Mouse (Mus musculus) ES-E14 (cell line): ENCODE data around the gene Gm5861. TPM values are rescaled to one million over a fixed set of nuclear protein-coding genes. Genes with fewer than 3 reads are reported as not detected.
"Not testable (repeated sequence)": the region's sequence is repeated elsewhere in the genome, so short reads cannot be mapped to it uniquely, and the experiment has no call there.

Experiments
- DNase-seq: peaks from one replicate; pipeline ENCODE4 v3.0.0-alpha.2; 2013; ENCODE audit warnings: low read depth, low spot score
- H3K27ac ChIP-seq: 2 replicates; pipeline ENCODE4 v1.5.1; 2012; ENCODE audit warnings: low read depth, mild to moderate bottlenecking, low read length, moderate library complexity, mixed read lengths; ENCODE audit not compliant: poor library complexity, insufficient read depth, severe bottlenecking
- H3K36me3 ChIP-seq: 2 replicates; pipeline ENCODE4 v1.6.1; 2012; ENCODE audit warnings: mild to moderate bottlenecking, low read length, moderate library complexity, mixed read lengths; ENCODE audit not compliant: control insufficient read depth, poor library complexity, insufficient read depth, severe bottlenecking
- H3K4me1 ChIP-seq, 2 experiments: fragments of 150-350 bp in 1 of 2; sonication (generic) in 1 of 2; 2 replicates each; pipeline ENCODE4 v1.6.1; 2012; ENCODE audit warnings: low read length in 2 of 2, mild to moderate bottlenecking in 1 of 2, mixed read lengths in 1 of 2; ENCODE audit not compliant: control insufficient read depth in 2 of 2, insufficient read depth in 2 of 2, poor library complexity in 1 of 2
- H3K4me3 ChIP-seq, 2 experiments: fragments of 150-350 bp in 1 of 2; sonication (generic) in 1 of 2; 2 replicates each; pipeline ENCODE4 v1.5.1; 2012; ENCODE audit warnings: low read length in 2 of 2, low read depth in 1 of 2, mild to moderate bottlenecking in 1 of 2, mixed read lengths in 1 of 2; ENCODE audit not compliant: insufficient read depth in 1 of 2, poor library complexity in 1 of 2, severe bottlenecking in 1 of 2
- H3K9ac ChIP-seq: 2 replicates; pipeline ENCODE4 v1.6.1; 2012; ENCODE audit warnings: low read depth, mild to moderate bottlenecking, low read length, mixed read lengths; ENCODE audit not compliant: poor library complexity, insufficient read depth, severe bottlenecking
- H3K9me3 ChIP-seq: fragments of 150-350 bp; sonication (generic); 2 replicates; pipeline ENCODE4 v1.6.1; 2012; ENCODE audit warnings: low read depth, mild to moderate bottlenecking, low read length; ENCODE audit not compliant: control insufficient read depth, insufficient read depth
- in situ Hi-C, 2 experiments: fragments of 600-800 bp; cut with MboI; formaldehyde crosslinking; loops; one replicate each; pipeline ENCODE4 v1.15.1; 2025; ENCODE audit warnings: low sequenced_read_pairs in 2 of 2, inconsistent platforms in 1 of 2; ENCODE audit not compliant: unreplicated experiment in 2 of 2
- total RNA-seq: library from RNA; depleted of rRNA; stranded (reverse); fragments of 300-350 nt; gene quantifications from 2 replicates; pipeline ENCODE4 v1.2.3, GENCODE M21; 2012; rRNA removed

Gene Gm5861
- not detected in 2 replicates for total RNA-seq

GRCm38 (mm10) chr5:11182772-11183171 is at the start of gene Gm5861:
Gene Gm5861 (plus strand): TSS chr5:11183072.
- H3K4me1 ChIP-seq, H3K36me3 ChIP-seq, H3K27ac ChIP-seq, H3K4me3 ChIP-seq, H3K9ac ChIP-seq, DNase-seq, in situ Hi-C loops, H3K9me3 ChIP-seq: not testable (repeated sequence)

GRCm38 (mm10) chr5:11138031-11138430 is 44.8 kb upstream of the Gm5861 start:
- H3K4me1 ChIP-seq, H3K36me3 ChIP-seq, DNase-seq, H3K9ac ChIP-seq, H3K4me3 ChIP-seq, in situ Hi-C loops, H3K27ac ChIP-seq, H3K9me3 ChIP-seq: not testable (repeated sequence)

Other genes with a start within 250 kb of the Gm5861 start
- gene Gm8871, start 235.3 kb upstream of the Gm5861 start, total RNA-seq = not detected in 2 replicates
- not detected in 2 replicates for gene Gm8857, start 235.3 kb upstream of the Gm5861 start, total RNA-seq
- gene Gm8879, start 55.4 kb upstream of the Gm5861 start, total RNA-seq = not detected in 2 replicates
- gene Gm8890, start 73.0 kb downstream of the Gm5861 start, total RNA-seq = not detected in 2 replicates
- not detected in 2 replicates for gene Speer1, start 158.4 kb downstream of the Gm5861 start, total RNA-seq
- not detected in 2 replicates for gene Gm8897, start 233.3 kb downstream of the Gm5861 start, total RNA-seq